Mouse (Mus musculus) small intestine, adult 2 months (tissue): Measurements from ENCODE around the gene Sfn.

Source experiments
- CTCF ChIP-seq: fragments of 200-500 bp; IDR thresholded peaks from 2 replicates; pipeline ENCODE4 v1.5.1; 2012; ENCODE audit warnings: low read depth, mild to moderate bottlenecking, control low read depth, inconsistent platforms, low read length, moderate library complexity, mixed read lengths; ENCODE audit not compliant: insufficient replicate concordance, insufficient read length; ENCODE audit errors: extremely low read depth
- POLR2A ChIP-seq: fragments of 200-500 bp; IDR thresholded peaks from 2 replicates; pipeline ENCODE4 v1.6.1; 2012; ENCODE audit warnings: low read depth, mild to moderate bottlenecking, control low read depth, inconsistent platforms, low read length, moderate library complexity

DNA sequence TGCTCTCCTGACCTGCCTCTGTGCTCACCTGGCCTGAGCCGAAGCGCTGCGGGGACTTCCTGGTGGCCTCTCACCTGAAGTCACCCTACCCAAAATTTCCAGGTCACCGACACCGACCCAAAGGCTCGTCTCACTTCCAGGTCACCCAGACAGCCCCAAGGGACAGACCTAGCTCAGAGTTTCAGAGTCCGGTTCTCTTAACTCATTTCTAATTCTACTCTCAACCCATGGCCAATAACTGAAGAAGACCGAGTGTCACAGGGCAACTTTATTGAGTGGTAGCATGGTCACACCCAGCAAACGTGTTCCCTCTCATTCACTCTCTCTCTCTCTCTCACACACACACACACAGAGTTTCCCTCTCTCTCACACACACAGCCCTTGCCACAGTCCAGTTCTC is 1.7 kb downstream of the Sfn start:
- no peak for TF ChIP-seq POLR2A
- TF ChIP-seq CTCF: no peak
